Mouse (Mus musculus) forebrain, embryonic 11.5 days (tissue): Measurements from ENCODE around the gene Camk2g. TPM values are rescaled to one million over a fixed set of nuclear protein-coding genes. Genes with fewer than 3 reads are reported as not detected.

Experiments used
- ATAC-seq: fragments of 200-750 bp; cut with Nextera tagmentation; replicated peaks from 2 replicates; pipeline ENCODE4 v1.8.0; 2017; ENCODE audit warnings: moderate TSS enrichment; ENCODE audit not compliant: low FRiP score
- DNase-seq: peaks from one replicate; pipeline ENCODE4 v3.0.0-alpha.2; 2017; ENCODE audit warnings: low spot score
- H3K27ac ChIP-seq: fragments of 300-500 bp; sonication (generic); 2 replicates; pipeline ENCODE4 v1.5.1; 2014; ENCODE audit warnings: low read depth, low read length
- H3K27me3 ChIP-seq: fragments of 300-500 bp; sonication (generic); 2 replicates; pipeline ENCODE4 v1.6.1; 2014; ENCODE audit warnings: mild to moderate bottlenecking, low read length, mixed read lengths; ENCODE audit not compliant: control insufficient read depth, insufficient read depth
- H3K36me3 ChIP-seq: fragments of 300-500 bp; sonication (generic); 2 replicates; pipeline ENCODE4 v1.6.1; 2014; ENCODE audit warnings: mild to moderate bottlenecking, low read length, moderate library complexity, mixed read lengths; ENCODE audit not compliant: control insufficient read depth, insufficient read depth
- H3K4me1 ChIP-seq: fragments of 300-500 bp; sonication (generic); replicated peaks from 2 replicates; pipeline ENCODE4 v1.6.1; 2014; ENCODE audit warnings: low read length, mixed read lengths; ENCODE audit not compliant: control insufficient read depth, insufficient read depth
- H3K4me2 ChIP-seq: fragments of 300-500 bp; sonication (generic); 2 replicates; pipeline ENCODE4 v1.6.1; 2014; ENCODE audit warnings: low read depth, mild to moderate bottlenecking, low read length, moderate library complexity, mixed read lengths; ENCODE audit not compliant: severe bottlenecking
- H3K4me3 ChIP-seq: fragments of 300-500 bp; sonication (generic); 2 replicates; pipeline ENCODE4 v1.5.1; 2014; ENCODE audit warnings: low read depth, low read length
- H3K9ac ChIP-seq: fragments of 300-500 bp; sonication (generic); 2 replicates; pipeline ENCODE4 v1.6.1; 2014; ENCODE audit warnings: low read length
- H3K9me3 ChIP-seq: fragments of 300-500 bp; sonication (generic); 2 replicates; pipeline ENCODE4 v1.6.1; 2016; ENCODE audit warnings: low read length, mixed read lengths; ENCODE audit not compliant: control insufficient read depth
- WGBS: fragments of 180-500 bp; shearing (Covaris S2); extraction: QIAGEN DNeasy Blood & Tissue Kit; methylation state at CpG from one replicate; pipeline ENCODE4 v1.1.7; 2014; 5-methylcytosine and 5-hydroxymethylcytosine counted together
- polyA plus RNA-seq: library from polyadenylated mRNA; unstranded; fragments of >200 nt; fragmentation: Nextera tagmentation; extraction: Ambion mirVana; gene quantifications from 2 replicates; pipeline ENCODE4 v1.2.1, GENCODE M21; 2014

Camk2g gene
- polyA plus RNA-seq, 1 experiment from 2014 or later = 46.8 TPM

GRCm38 (mm10) chr14:20753792-20754191 lies 40.1 kb downstream of the Camk2g start:
- DNase-seq (no peak), ATAC-seq (no peak)
- Histone ChIP-seq H3K27me3 (no peaks in the 10 kb centered on the region), H3K4me1 (no peaks in the 10 kb centered on the region), H3K4me3 (no peak overlapping the region), H3K9me3 (no peaks in the 10 kb centered on the region), H3K36me3 (peaks cover under 1% of the 10 kb centered on the region; the same call in 1 of the 2 replicates), H3K4me2 (no peak overlapping the region), H3K27ac (no peak overlapping the region), H3K9ac (no peak overlapping the region)
- WGBS = 86% methylated on average over 3 of the region's 3 CpGs

GRCm38 (mm10) chr14:20750503-20750902 lies 43.4 kb downstream of the Camk2g start:
- ATAC-seq (no peak), DNase-seq (no peak)
- Histone ChIP-seq H3K27me3 (no peaks in the 10 kb centered on the region), H3K36me3 (no peaks in the 10 kb centered on the region), H3K4me2 (no peak overlapping the region), H3K4me3 (no peak overlapping the region), H3K9me3 (no peaks in the 10 kb centered on the region), H3K27ac (no peak overlapping the region), H3K9ac (no peak overlapping the region), H3K4me1 (no peaks in the 10 kb centered on the region)
- 92% methylated on average over 5 of the region's 5 CpGs for WGBS

DNA sequence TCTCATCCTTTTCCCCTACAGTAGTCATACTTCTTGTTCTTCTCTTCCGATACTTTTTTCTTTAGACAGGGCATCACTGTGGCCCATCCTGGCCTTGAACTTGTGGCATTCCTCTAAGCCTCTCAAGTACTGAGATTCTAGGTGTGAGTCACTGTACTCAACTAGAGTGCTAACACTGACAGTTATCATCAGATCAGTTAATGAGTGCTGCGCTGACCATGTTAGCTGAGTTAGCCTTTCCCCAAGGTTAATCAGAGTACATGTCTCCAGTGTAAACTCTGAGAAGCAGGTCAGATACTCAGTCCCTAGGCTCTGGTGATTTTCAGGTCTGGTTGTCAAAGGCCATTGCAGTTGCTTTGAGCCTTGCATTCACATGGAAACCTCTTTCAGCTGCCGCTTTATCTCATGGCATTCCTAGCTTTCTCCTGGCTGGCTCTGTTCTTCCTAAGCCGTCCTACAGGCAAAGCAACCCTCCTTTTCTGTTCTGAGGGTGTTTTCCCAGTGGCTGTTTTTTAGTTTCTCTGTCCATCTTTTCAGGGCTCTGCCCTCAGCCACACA lies 44.3 kb downstream of the Camk2g start:
- no peaks in the 10 kb centered on the region for H3K9me3 ChIP-seq
- no peak for DNase-seq
- H3K36me3 ChIP-seq = no peaks in the 10 kb centered on the region
- no peak overlapping the region for H3K4me2 ChIP-seq
- H3K4me1 ChIP-seq = no peaks in the 10 kb centered on the region
- H3K9ac ChIP-seq = no peak overlapping the region
- 88% methylated on average over 4 of the region's 4 CpGs for WGBS
- H3K4me3 ChIP-seq = no peak overlapping the region
- no peak overlapping the region for H3K27ac ChIP-seq
- no peak for ATAC-seq
- H3K27me3 ChIP-seq = no peaks in the 10 kb centered on the region

DNA sequence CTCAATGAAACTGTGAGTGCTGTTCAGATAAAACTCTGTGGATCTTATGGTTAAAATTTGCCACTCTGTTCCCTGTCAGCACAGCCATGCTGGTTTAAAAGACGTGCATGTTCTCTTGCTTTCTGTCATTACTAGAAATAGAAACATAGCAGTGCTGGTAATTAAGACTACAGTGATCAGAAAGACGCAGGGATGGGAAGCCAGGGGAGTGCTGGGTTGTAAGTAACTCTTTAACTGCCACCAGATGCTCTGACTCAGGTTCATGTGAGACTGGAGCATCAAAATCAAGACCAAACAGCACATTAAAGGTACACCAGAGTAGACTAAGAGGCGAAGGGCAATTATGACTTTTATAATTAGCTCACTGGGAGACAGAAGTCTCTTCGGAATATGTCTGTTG lies 45.5 kb downstream of the Camk2g start:
- Histone ChIP-seq H3K9me3 (no peaks in the 10 kb centered on the region), H3K36me3 (no peaks in the 10 kb centered on the region; the same call in 1 of the 2 replicates)

GRCm38 (mm10) chr14:20746935-20747334 lies 47.0 kb downstream of the Camk2g start:
- Histone ChIP-seq H3K27ac (no peak overlapping the region), H3K9ac (no peak overlapping the region), H3K4me3 (no peak overlapping the region), H3K36me3 (no peaks in the 10 kb centered on the region; the same call in 1 of the 2 replicates), H3K4me1 (no peaks in the 10 kb centered on the region), H3K27me3 (no peaks in the 10 kb centered on the region), H3K4me2 (no peak overlapping the region), H3K9me3 (no peaks in the 10 kb centered on the region)
- 88% methylated on average over 3 of the region's 3 CpGs for WGBS
- DNase-seq (no peak), ATAC-seq (no peak)

More for the DNA sequence above, 45.5 kb downstream of the Camk2g start:
- Histone ChIP-seq H3K4me3 (no peak overlapping the region), H3K9ac (no peak overlapping the region), H3K4me1 (no peaks in the 10 kb centered on the region), H3K4me2 (no peak overlapping the region), H3K27ac (no peak overlapping the region), H3K27me3 (no peaks in the 10 kb centered on the region)
- WGBS = 88% methylated on average over 4 of the region's 4 CpGs
- ATAC-seq (no peak), DNase-seq (no peak)

DNA sequence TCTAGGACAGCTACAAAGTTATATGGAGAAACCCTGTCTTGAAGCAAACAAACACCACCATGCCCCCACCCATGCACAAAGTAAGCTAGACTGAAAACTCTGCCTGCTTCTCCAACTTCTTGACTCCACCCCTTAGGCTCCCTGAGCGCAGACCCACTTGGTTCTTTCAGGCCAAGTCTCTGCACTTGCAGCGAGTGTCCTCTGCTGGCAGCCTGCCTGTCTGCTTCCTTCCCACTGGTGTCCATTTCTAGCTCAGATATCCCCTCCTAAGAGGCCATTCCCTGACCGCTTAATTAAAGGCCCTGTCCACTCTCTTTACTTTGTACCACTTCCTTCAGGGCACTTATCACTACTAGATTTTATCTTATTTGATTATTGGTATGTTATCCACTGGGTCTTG lies 50.3 kb downstream of the Camk2g start:
- Histone ChIP-seq H3K9ac (no peak overlapping the region), H3K36me3 (no peaks in the 10 kb centered on the region; the same call in 1 of the 2 replicates), H3K27me3 (no peaks in the 10 kb centered on the region), H3K4me2 (no peak overlapping the region), H3K27ac (no peak overlapping the region), H3K9me3 (no peaks in the 10 kb centered on the region), H3K4me1 (no peaks in the 10 kb centered on the region), H3K4me3 (no peak overlapping the region)
- DNase-seq (no peak), ATAC-seq (no peak)
- WGBS = 87% methylated on average over 3 of the region's 3 CpGs

- WGBS = 93% methylated on average over 9 of the region's 9 CpGs
- no peak for DNase-seq
- H3K27ac ChIP-seq = no peak overlapping the region
- H3K9ac ChIP-seq = no peak overlapping the region
- H3K4me3 ChIP-seq = no peak overlapping the region
- ATAC-seq = no peak
- no peaks in the 10 kb centered on the region; the same call in 1 of the 2 replicates for H3K36me3 ChIP-seq
- H3K4me1 ChIP-seq = no peaks in the 10 kb centered on the region
- no peak overlapping the region for H3K4me2 ChIP-seq
- H3K9me3 ChIP-seq = no peaks in the 10 kb centered on the region
- H3K27me3 ChIP-seq = no peaks in the 10 kb centered on the region
Observed at GRCm38 (mm10) chr14:20741301-20741700, 52.6 kb downstream of the Camk2g start.

GRCm38 (mm10) chr14:20738511-20738910 lies 55.4 kb downstream of the Camk2g start:
- Histone ChIP-seq H3K4me3 (no peak overlapping the region), H3K4me2 (no peak overlapping the region), H3K4me1 (no peaks in the 10 kb centered on the region), H3K9ac (no peak overlapping the region), H3K27me3 (no peaks in the 10 kb centered on the region), H3K27ac (no peak overlapping the region), H3K36me3 (no peaks in the 10 kb centered on the region; the same call in 1 of the 2 replicates), H3K9me3 (no peaks in the 10 kb centered on the region)
- 94% methylated on average over 8 of the region's 8 CpGs for WGBS
- ATAC-seq = no peak
- no peak for DNase-seq

DNA sequence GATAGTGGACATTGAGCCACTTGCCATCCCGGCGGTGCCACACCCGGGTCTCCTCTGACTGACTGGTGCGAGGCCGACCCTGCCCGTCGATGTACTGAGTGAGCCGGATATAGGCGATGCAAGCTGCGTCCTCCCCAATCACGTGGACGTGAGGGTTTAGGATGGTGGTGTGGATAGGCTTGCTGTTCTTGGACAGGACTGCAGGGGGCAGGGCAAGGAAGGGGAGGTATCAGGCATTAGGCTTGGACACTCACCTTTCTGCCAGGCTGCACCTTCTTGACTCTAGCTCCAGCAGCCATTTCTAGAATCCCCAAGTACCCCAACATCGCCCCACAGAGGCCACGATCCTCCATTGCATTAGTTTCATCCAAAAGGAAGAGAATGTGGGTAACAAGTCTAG lies 56.6 kb downstream of the Camk2g start:
- Histone ChIP-seq H3K4me3 (no peak overlapping the region), H3K4me2 (no peak overlapping the region), H3K9ac (no peak overlapping the region), H3K4me1 (no peaks in the 10 kb centered on the region), H3K27me3 (no peaks in the 10 kb centered on the region), H3K36me3 (no peaks in the 10 kb centered on the region; the same call in 1 of the 2 replicates), H3K9me3 (no peaks in the 10 kb centered on the region), H3K27ac (no peak overlapping the region)
- WGBS = 38% methylated on average over 14 of the region's 14 CpGs
- ATAC-seq (no peak), DNase-seq (peak; percentile 64)
